Mouse (Mus musculus) frontal cortex, postnatal 14 days (tissue): Measurements from ENCODE around the gene Cox10.
"Not testable (repeated sequence)": the region's sequence is repeated elsewhere in the genome, so short reads cannot be mapped to it uniquely, and the experiment has no call there.

Experiments
- DNase-seq, 2 experiments: peaks; one replicate each; pipeline ENCODE4 v3.0.0; 2022; ENCODE audit warnings: low spot score in 2 of 2

Gene Cox10

DNA sequence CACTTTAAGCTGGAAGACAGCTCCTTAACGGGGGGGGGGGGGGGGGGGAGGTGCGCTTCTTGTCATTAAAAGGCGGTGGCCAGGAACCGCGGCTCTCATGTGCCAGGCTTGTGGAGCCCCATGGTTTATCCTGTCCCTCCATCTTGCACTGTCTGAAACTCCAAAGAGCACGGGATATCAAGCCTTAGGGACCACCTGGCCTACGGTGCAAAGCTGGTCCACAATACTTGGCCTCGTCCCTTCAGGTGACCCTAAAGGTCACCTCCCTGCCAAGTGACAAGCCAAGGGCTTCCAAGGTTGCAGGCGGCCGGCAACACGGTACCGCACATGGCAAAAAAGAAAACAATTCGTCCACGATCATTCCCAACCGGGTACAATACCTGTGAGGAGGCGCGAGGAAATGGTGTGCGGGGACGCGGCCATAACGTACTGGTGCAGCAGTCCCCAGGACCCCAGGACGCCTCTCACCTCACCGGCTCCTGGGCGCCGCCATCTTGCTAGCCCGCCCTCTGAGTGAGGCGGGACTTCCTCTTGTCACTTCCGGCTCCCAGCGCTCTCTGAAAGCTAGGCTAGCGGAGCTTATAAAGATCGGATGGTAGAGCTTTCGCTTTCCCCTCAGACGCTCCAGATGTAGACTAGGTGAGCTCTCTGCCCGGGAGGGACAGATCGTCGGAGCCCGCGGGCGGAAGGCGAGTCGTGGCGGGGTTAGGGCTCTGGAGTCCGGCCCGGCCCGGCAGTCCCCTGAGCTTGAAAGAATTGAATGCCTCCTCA lies at the start of gene Cox10:
Gene Cox10 (minus strand): TSS at position 513 of the 771 bp plus-strand sequence.
- peak; percentile 68 to 78 for DNase-seq

DNA sequence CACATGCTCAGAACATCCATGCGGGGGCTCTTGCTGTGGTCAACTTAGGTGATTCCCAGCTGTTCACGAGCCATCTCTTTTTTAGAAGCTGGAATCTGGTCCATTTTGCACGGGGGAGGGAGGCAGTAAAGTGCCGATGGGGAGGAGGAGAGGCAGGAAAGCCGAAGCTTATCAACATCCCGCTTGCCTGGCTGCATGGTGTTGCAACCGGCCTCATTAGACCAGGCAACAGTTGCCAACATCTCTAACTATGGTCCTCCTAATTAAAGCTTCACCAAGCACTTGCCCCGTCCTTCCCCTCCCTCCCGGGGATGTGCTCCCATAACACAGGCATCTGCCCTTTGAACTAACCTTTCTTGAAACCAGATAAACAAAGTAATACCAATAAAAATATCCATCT lies 48.7 kb upstream of the Cox10 start:
- DNase-seq = no peak

DNA sequence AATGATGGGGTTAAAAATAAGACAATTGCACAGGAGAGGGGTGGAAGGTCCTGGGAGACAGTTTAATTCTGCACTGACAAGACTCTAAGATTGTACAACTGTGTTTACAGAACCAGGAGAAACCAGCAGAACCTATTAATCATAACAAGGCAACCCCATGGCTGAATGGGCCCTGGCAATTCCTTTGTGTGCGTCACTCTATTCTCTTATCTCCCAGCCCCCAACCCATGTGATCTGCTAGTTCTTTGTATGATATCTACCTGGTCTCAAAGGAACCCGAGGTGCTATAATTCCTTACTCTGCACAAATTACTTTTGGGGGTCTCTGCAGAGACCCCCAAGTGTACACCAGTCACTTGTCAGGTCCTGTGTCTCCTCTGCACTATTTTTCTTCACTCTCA lies 46.2 kb upstream of the Cox10 start:
- DNase-seq = no peak

DNA sequence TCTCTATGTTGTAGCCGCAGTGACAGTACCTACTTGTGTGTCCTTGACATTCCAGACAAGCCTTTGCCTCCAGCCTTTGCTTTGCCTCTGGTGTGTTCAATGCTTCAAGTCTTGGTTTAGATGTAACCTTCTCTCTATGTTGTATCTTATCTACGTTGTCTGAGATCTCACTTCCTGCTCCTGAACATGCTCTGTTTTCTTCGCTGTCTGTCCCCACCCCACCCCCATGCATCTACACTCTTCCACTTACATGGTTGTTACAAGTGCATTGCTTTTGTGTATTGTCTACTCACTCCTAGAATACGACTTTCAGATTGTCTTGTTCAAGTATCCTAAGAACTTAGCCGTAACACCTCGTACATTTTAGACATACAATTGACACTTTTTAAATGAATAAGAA lies 43.9 kb upstream of the Cox10 start:
- not testable (repeated sequence) for DNase-seq

DNA sequence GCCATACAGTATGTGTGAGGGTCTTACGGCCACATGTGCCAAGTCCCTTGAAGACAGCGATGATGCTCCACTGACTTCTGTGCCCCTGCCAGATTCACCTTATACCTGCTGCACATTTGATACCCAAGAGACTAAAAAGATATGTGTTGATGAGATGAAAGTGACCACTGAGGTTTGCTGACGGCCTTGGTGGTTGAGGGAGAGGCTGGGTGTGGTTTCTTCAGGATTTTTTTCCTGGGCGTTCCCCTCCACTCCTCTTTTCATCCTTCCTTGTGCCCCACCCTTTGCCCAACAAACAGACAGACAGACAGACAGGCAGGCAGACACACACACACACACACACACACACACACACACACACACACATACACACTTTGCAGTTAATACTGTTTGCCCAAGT lies 37.4 kb upstream of the Cox10 start:
- DNase-seq = no peak

DNA sequence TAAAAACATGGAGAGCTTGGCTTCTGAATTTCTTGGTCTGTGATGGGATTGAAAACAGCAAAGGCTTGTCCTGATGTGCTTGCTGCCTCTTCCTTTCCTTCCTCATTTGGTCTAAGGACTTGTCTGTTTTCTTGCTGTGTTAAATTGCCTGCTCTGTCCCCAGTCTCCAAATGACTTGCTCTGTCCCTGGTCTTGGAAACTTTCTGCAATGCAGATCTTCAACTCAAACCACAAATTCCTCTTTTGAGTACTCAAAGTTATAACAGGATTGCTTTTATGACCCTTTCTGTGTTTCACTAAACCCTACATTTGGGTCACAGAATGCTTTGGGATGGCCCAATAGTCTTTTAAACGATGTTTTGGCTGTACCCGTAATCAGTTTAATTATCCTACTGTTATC lies 36.6 kb upstream of the Cox10 start:
- DNase-seq = no peak

DNA sequence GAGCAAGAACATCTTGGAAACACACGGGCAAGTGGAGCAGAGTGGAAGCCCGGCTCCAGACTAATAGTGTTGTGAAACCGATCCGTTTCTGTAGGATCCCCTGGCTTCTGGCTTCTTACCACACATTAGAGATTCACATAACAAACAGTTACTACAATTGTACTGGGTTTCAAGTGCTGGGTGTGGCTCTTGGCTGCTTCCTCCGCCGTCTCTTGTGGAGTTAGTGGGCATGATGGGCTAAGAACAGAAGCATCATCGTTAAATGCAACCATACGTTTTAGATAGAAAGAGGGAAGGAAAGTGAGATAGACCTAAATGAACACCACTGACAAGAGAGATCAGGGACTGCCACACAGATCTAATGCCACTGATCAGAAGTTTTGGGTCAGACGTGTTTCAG lies 35.8 kb upstream of the Cox10 start:
- DNase-seq = no peak

DNA sequence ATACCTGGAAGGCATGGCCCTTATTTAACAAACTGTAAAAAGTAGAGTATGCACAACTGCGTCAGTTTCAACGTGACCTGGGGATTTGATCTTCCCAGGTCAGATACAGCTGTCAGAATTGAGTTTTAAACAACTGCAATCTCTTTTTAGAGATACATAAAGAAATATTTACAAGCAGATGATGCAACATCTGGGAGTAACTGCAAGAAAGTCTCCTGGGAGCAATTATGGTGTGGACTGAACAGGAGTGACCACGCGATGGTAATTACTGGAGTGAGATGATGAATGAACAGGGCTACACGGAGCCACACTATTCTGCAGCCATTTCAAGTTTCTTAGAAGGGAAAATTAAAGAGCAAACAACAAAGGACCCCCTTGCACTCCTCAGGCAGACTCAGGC lies 20.8 kb upstream of the Cox10 start:
- no peak for DNase-seq

DNA sequence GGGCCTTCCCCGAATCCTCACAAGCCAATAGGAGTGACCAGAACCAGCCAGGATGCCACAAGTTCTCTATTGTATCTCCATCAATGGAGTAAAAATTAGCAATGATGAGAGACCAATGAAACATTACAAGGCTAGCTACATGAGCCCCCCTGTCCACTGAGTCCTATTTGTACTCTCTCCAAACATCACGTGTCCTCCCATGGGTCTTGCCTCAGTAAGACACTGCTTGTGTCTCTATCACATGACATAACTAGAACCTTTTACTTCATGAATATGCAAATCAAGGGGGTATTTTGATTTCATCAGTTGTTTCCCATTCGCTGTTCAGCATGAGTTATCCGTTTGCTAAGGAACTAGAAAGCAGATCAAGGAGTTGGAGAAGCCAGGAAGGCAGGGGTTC lies 13.8 kb upstream of the Cox10 start:
- no peak for DNase-seq

DNA sequence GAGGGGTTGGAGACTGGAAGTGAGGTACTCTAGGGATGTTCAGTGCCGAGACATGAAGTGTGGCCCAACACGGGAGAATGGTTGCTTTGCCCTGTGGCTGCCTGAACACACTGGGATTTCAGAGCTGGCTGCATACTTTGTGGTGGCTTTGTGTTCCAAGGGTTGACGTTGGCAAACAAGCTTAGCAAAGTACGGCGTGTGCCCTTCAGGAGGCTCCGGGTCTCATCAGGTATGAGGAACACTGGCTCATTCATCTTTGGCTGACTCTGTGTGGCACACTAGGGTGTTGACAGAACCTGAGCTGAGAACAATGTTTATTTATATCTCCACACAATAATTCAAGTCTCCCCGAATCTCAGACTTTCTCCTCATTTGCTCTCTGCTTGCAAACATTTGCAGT lies 11.9 kb upstream of the Cox10 start:
- DNase-seq = no peak

DNA sequence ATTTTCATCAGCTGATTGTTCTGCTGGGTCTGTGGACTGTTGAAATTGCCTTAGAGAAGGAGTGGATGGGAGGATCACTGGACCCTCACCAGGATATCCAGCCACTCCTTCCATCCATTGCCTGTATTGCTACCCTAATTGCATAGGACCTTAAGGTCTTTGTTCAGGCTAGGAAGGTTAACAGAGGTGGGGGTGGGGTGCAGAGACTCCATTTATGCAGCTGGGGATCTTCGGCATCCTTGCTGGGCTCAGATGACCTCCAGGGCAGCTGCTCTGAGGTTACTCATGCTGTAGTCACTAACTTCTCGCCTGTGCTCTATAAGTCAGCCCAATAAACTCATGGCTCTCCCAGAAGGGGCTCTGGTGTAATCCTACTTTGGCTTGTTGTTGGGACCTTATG lies 10.4 kb upstream of the Cox10 start:
- no peak for DNase-seq

DNA sequence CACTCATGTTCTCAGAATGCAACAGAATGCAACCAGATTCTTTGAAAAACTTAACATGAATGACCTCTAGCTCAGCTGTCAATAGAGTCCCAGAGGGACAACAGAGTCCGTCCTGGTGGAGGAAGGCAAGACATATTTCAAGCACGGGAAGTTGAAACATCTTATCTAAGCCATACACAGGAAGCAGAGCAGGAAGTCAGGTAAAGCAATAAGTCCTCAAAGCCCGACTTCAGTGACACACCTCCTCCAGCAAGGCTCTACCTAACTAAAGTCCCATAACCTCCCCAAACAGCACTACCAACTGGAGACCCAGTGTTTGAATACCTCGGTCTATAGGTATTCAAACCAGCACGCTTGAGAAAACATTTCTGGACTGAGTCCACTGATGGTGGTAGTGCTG lies 6.6 kb upstream of the Cox10 start:
- DNase-seq = no peak

DNA sequence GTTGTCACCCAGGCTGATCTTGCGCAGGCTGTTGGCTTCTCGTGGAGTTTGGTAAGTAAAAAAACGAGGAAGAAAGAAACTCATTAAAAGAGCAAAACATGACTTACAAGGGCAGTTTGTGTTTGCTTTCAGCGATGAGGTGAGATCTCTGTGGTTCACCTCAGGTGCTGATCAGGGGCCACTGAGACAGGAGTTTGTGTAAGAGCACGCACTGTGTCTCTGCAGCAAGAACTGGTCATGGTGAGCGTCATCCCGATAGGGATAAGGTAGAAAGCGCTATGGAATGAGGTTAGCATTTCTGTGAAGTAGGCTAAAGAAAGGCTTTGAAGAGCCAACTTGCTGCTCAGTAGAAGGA lies 436 bp upstream of the Cox10 start:
- DNase-seq = no peak

DNA sequence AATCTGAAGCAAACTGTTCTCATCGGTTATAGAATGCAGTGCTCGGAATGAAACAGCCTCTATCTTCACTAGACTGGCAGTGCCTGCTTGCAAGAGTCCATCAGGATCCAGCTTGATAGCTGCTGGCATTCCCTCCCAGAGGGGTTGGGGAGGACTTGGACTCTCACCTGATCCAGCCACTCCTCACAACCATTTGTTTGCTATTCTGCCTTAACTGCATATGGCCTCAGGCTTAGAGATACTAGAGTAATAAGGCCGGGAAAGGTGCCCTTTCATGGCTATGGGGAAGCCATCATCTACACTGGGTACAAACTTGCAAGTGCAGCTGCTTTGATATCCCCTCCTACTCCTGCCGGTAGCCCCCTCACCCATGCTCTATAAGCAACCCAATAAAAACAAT lies 3.1 kb downstream of the Cox10 start:
- DNase-seq = no peak

DNA sequence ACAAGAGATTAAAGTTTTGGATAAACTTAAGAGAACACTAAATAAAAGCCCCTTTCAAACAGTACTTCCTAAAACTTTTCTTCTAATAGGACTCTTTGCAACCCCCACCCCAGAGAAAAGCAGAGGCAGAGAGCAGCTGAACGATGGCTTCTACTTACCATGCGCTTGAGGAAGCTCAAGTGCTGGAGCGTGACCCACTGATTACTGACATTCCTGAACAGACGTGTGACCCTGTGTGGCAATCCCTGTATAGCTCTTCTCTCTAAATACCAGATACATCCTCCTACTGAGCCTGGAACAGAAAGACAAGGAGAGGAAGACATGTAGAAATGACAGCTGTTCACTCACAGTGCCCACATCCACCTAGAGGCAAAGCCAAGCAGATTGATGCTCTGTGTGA lies 5.9 kb downstream of the Cox10 start:
- DNase-seq = no peak

DNA sequence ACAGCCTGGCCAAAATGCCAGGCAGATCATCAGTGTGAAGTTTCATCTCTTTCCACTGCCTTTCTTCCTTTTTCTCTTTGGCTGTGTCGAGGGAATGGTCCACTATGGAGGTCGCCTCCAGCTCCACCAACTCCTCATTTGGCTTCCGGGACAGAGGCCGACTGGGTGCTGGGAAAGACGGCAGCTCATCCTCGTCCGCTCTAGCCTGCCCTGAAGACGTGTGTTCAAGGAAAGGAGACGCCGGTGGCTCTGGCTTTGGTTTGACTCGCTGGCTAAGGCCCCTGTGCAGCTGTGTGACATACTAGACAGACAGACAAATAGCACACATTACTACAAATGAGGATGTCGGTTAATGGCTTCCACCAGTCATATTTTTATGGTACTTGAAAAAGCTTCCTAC lies 7.7 kb downstream of the Cox10 start:
- DNase-seq = no peak

DNA sequence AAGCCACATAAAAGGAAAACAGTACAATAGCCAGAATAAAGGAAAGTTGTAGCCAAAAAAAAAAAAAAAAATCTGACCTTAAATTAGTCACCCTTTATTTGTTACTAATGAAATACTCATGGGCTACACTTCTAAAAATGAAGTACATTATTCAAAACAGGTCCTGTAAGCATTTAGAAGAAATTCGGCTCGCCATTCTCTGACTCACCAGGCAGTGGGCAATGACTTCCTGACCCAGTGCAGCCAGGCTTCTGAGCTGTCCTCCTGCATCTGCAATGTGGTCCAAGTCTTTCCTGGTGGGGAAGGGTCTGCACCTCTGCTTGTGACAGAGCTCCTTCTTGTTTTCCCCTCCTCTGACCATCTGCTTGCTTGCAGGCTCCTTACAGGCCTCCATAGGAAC lies 13.3 kb downstream of the Cox10 start:
- DNase-seq = no peak

DNA sequence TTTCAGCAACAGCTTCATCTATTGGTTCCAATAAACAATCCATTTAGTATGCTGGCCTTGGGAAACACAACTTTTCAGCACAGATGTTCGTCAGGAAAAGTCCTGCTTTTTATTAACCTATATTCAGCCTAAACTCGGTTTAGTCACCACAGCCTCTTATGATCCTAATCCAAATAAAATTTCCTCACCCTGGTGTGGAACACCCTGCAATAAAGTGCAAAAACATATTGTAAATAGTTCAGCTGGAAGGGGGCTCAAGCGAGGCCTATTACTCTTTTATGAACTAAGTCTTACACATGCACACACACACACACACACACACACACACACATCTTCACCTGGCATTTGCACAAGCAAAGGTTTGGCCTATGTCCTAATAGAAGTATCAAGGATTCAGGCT lies 16.1 kb downstream of the Cox10 start:
- DNase-seq = no peak

DNA sequence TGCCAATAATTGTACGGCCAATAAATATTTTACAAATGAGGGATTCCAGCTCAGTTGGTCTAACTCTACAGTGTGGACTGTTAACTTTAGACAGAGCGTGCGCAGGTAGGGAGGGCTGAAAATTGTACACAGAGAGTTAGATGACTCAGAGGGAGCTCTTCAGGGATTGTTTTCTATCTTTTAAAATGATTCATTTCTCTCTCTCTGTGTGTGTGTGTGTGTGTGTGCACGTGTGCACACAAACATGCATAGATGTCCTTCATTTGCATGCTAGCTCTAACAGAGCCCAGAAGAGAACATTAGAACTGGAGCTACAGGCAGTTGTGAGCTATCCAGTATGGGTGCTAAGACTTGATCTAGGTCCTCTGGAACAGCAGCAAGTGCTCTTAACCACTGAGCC lies 17.0 kb downstream of the Cox10 start:
- DNase-seq = no peak

DNA sequence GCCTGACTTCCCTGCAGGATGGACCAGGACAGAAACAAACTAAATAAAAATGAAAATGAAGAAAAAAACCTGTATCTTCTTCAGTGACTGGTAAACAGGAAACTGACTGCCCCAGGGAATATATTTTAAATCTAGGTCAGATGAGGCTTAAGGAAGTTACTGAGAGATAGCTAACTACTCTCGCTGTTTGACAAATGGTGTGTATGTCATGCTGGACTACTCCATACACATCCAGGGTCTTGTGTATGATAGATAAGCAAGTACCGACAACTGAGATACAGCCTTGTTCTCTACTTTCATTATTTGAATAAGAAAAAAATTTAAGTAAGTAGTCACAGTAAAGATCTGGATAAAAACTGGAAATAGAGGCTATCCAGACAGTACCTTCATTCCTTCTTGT lies 20.0 kb downstream of the Cox10 start:
- no peak for DNase-seq

DNA sequence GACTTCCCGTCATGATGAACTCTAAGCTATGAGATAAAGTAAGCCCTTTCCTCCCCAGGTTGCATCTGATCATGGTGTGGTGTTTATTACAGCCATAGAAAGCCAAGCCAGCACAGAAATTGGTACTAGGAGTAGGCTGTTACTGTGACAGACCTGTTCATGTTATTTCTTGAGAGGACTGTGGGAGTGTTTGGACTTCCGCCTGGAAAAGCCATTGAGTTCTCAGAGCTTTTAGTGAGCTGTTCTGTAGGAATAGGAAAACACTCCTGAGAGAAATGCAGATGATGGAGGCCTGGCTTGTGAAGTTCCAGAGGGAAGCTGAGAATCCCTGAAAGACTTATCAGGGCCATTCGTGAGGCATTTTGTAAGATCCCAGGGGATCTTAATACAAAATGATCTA lies 20.8 kb downstream of the Cox10 start:
- DNase-seq = no peak

DNA sequence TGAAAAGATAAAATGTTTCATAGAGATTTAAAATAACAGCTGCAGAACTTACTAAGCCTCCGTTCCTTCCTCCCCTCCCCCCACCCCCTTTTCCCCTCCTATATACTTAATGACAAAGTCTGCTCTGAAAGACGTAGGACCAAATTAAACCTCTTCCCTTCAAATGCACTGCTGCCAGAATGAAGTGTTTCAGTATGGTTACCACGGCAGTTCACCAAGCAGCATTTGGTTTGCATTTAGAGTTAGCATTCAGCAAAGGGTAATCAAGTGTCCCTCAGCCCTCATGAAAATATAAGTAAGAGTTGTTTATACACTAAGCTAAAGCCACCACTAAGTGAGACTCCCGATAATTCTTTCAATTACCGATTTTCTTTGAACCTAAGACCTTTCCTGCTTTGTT lies 25.9 kb downstream of the Cox10 start:
- DNase-seq = no peak

DNA sequence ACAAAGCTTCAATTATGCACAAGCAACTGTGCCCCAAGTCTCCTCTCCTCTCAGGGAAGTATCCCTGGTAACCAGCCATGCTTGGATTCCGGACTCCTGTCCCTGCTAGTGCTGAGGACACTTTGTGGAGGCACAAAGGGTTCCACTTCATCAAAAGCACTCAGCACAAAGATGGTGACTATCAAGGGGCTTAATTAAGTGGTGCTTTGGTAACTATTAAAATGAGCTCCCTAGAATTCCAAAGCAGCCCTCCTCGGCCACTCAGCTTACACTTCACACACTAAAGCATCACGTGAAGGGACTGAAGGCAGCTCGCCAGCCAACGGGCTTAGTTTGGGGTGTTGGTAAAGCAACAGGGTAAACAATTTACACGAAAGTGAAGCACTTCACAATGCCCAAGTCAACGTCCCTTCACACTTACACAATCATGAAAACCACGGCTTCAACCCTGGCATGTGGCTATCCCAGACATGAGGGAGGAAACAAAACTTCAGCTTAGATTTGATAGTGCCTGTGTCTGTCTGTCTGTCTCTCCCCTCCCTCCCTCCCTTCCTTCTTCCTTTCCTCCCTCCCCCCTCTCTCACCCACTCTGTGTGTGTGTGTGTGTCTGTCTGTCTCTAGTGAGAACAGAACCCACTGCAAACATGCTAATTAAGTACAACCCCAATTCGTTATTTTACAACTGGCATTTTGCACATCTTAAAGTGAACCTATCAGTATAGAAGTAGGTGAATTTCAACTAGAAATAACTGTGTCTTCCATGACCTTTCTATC lies 27.9 kb downstream of the Cox10 start:
- peak; percentile 11 to 15 for DNase-seq

DNA sequence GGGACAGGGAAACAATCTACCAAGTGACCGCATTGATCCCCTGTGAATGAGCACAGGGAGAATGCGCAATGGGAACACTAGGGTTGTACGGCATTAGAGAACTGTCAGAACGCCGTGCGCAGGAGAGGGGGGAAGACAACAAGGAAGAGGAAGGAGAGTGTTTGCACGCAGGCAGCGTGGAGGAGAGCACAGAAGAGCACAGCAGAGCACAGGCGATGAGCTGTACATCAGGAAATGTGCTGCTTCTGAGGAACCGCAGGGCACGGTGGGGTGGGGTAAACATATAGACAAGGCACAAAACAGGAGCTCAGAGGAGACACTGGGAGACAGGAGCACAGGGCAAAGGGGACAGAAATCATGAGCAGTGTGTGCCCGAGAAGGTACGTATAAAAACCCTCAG lies 31.8 kb downstream of the Cox10 start:
- DNase-seq = no peak
